Mouse (Mus musculus) heart, embryonic 14.5 days (tissue): ENCODE measurements at regions not wholly inside any gene's neighbourhood (a gene's known extent, or its start where the extent isn't known, plus 50 kb on each side); places are given as distances from the start of the nearest gene placed in this dataset.

ENCODE experiments used
- ATAC-seq: fragments of 200-750 bp; cut with Nextera tagmentation; 2 replicates; pipeline ENCODE4 v1.8.0; 2017; ENCODE audit warnings: low read depth, moderate TSS enrichment; ENCODE audit not compliant: insufficient number of reproducible peaks, insufficient read depth, low FRiP score
- H3K27ac ChIP-seq, 2 experiments: fragments of 200-500 bp in 1 of 2; fragments of 300-500 bp in 1 of 2; sonication (generic) in 1 of 2; replicated peaks in 1 of 2; 2 replicates each; pipeline ENCODE4 v1.5.1; 2012 to 2014; ENCODE audit warnings: low read depth in 2 of 2, low read length in 2 of 2, control low read depth in 1 of 2, mild to moderate bottlenecking in 1 of 2, mixed read lengths in 1 of 2; ENCODE audit not compliant: control insufficient read depth in 1 of 2, insufficient read depth in 1 of 2
- H3K27me3 ChIP-seq: fragments of 300-500 bp; sonication (generic); 2 replicates; pipeline ENCODE4 v1.6.1; 2014; ENCODE audit warnings: mild to moderate bottlenecking, low read length, control low read depth; ENCODE audit not compliant: control insufficient read depth, insufficient read depth
- H3K36me3 ChIP-seq: fragments of 300-500 bp; sonication (generic); 2 replicates; pipeline ENCODE4 v1.6.1; 2014; ENCODE audit warnings: mild to moderate bottlenecking, control low read depth, low read length, mixed read lengths; ENCODE audit not compliant: control insufficient read depth, insufficient read depth
- H3K4me1 ChIP-seq, 2 experiments: fragments of 200-500 bp in 1 of 2; fragments of 300-500 bp in 1 of 2; sonication (generic) in 1 of 2; 2 replicates each; pipeline ENCODE4 v1.6.1; 2012 to 2014; ENCODE audit warnings: low read length in 2 of 2, control low read depth in 1 of 2, mixed read lengths in 1 of 2; ENCODE audit not compliant: control insufficient read depth in 2 of 2, insufficient read depth in 2 of 2
- H3K4me2 ChIP-seq: fragments of 300-500 bp; sonication (generic); 2 replicates; pipeline ENCODE4 v1.6.1; 2014; ENCODE audit warnings: mild to moderate bottlenecking, low read length
- H3K4me3 ChIP-seq, 2 experiments: fragments of 200-500 bp in 1 of 2; fragments of 300-500 bp in 1 of 2; sonication (generic) in 1 of 2; 2 replicates each; pipeline ENCODE4 v1.5.1; 2012 to 2014; ENCODE audit warnings: low read length in 2 of 2, mild to moderate bottlenecking in 2 of 2, control low read depth in 1 of 2, low read depth in 1 of 2, moderate library complexity in 1 of 2; ENCODE audit not compliant: control insufficient read depth in 1 of 2, insufficient read depth in 1 of 2
- H3K9ac ChIP-seq: fragments of 300-500 bp; sonication (generic); 2 replicates; pipeline ENCODE4 v1.6.1; 2014; ENCODE audit warnings: mild to moderate bottlenecking, low read length
- H3K9me3 ChIP-seq: fragments of 300-500 bp; sonication (generic); 2 replicates; pipeline ENCODE4 v1.6.1; 2016; ENCODE audit warnings: low read length, control low read depth; ENCODE audit not compliant: control insufficient read depth
- WGBS: fragments of 180-500 bp; shearing (Covaris S2); extraction: QIAGEN DNeasy Blood & Tissue Kit; methylation state at CpG from one replicate; pipeline ENCODE4 v1.1.7; 2014; 5-methylcytosine and 5-hydroxymethylcytosine counted together

DNA sequence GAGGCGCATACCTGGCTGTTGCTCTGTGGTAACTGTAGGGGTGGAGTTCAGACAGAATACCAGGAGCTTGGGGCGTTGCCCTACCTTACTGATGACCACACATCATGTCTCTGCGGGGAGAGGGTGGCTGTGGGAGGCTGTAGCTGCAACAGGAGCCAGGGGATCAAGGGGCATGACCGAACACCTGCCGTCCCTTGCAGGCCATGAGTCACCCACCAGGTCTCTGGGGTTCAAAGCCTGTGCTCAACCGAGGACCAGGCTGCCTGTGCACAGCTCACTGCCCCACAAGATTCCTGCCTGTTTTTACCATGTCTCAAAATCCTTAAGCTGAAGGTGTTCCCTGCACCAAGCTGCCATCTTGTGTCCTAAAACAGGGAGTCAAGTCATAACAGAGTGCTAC, 272.4 kb upstream of the Far2 start:
- Histone ChIP-seq H3K4me1 (peaks cover 3 to 5% of the 10 kb centered on the region in 2 experiments; a peak in 2 of 4 replicates), H3K36me3 (no peaks in the 10 kb centered on the region), H3K9me3 (no peaks in the 10 kb centered on the region), H3K4me2 (no peak overlapping the region), H3K4me3 (no peak overlapping the region), H3K27me3 (no peaks in the 10 kb centered on the region), H3K27ac (no peak overlapping the region), H3K9ac (no peak overlapping the region)
- WGBS = 85% methylated on average over 6 of the region's 6 CpGs
- no peak for ATAC-seq

GRCm38 (mm10) chr6:147779466-147779865, 267.6 kb upstream of the Far2 start:
- 78% methylated on average over 1 of the region's 1 CpGs for WGBS
- no peaks in the 10 kb centered on the region for H3K27me3 ChIP-seq
- no peak for ATAC-seq
- no peak overlapping the region for H3K4me3 ChIP-seq
- H3K36me3 ChIP-seq = no peaks in the 10 kb centered on the region
- H3K9ac ChIP-seq = no peak overlapping the region
- no peaks in the 10 kb centered on the region for H3K9me3 ChIP-seq
- H3K27ac ChIP-seq = no peak overlapping the region
- H3K4me2 ChIP-seq = no peak overlapping the region
- H3K4me1 ChIP-seq = no peaks in the 10 kb centered on the region

- no peak overlapping the region for H3K4me2 ChIP-seq
- H3K9ac ChIP-seq = no peak overlapping the region
- ATAC-seq = no peak
- H3K4me1 ChIP-seq = no peaks in the 10 kb centered on the region
- no peaks in the 10 kb centered on the region for H3K27me3 ChIP-seq
- H3K36me3 ChIP-seq = no peaks in the 10 kb centered on the region
- no peak overlapping the region for H3K27ac ChIP-seq
- WGBS = 77% methylated on average over 2 of the region's 2 CpGs
- no peak overlapping the region for H3K4me3 ChIP-seq
- H3K9me3 ChIP-seq = no peaks in the 10 kb centered on the region
These were observed 262.8 kb upstream of the Far2 start for GRCm38 (mm10) chr6:147784249-147784648.

- H3K4me3 ChIP-seq = no peak overlapping the region
- H3K9me3 ChIP-seq = no peaks in the 10 kb centered on the region
- H3K27me3 ChIP-seq = no peaks in the 10 kb centered on the region
- no peak overlapping the region for H3K27ac ChIP-seq
- ATAC-seq = no peak
- no peak overlapping the region for H3K4me2 ChIP-seq
- H3K36me3 ChIP-seq = no peaks in the 10 kb centered on the region
- H3K4me1 ChIP-seq = no peaks in the 10 kb centered on the region
- no peak overlapping the region for H3K9ac ChIP-seq
- WGBS = 76% methylated on average over 6 of the region's 6 CpGs
These were observed 262.2 kb upstream of the Far2 start for GRCm38 (mm10) chr6:147784854-147785253.

DNA sequence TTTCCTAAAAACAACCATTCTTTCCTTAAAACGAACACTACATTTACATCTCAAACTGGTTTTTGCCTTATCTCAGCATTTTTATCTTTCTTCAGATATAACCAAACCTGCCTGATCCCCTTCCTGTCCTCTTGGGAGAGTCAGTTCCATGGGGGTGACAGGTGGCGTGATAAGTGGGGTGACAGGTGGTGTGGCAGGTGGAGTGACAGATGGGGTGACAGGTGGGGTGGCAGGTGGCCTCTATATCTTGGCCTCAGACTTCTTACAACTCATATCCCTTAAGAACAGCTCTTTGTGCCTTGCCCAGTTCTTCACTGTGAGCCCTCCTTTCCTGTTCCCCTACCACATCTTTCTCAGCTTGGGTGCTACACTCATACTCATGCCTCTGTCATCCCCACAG, 259.0 kb upstream of the Far2 start:
- Histone ChIP-seq H3K4me1 (no peaks in the 10 kb centered on the region), H3K9ac (no peak overlapping the region), H3K4me2 (no peak overlapping the region), H3K4me3 (no peak overlapping the region), H3K27me3 (no peaks in the 10 kb centered on the region), H3K27ac (no peak overlapping the region), H3K36me3 (no peaks in the 10 kb centered on the region), H3K9me3 (no peaks in the 10 kb centered on the region)
- 68% methylated on average over 2 of the region's 2 CpGs for WGBS
- ATAC-seq = no peak

DNA sequence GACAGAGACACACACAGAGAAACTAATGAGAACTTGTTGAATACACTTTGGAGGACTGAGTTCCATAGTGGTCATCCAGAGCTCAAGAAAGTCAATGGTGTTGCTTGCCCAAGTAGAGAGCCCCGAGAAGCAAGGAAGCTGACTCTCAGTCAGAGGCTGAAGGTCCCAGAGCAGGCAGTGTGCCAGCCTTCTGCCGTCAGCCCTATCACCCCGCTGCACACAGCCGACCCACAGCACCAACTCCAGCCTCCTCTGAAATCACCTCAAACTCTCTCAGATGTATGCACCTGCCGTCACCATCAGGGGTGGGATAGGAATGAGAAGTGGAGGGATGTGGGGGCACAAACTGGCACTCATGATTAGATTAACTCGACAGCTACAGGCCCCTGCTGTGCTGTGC, 257.9 kb upstream of the Far2 start:
- Histone ChIP-seq H3K4me1 (no peaks in the 10 kb centered on the region), H3K9me3 (no peaks in the 10 kb centered on the region), H3K9ac (no peak overlapping the region), H3K27me3 (no peaks in the 10 kb centered on the region), H3K4me2 (no peak overlapping the region), H3K27ac (no peak overlapping the region), H3K4me3 (no peak overlapping the region), H3K36me3 (no peaks in the 10 kb centered on the region)
- 43% methylated on average over 6 of the region's 6 CpGs for WGBS
- ATAC-seq = no peak

DNA sequence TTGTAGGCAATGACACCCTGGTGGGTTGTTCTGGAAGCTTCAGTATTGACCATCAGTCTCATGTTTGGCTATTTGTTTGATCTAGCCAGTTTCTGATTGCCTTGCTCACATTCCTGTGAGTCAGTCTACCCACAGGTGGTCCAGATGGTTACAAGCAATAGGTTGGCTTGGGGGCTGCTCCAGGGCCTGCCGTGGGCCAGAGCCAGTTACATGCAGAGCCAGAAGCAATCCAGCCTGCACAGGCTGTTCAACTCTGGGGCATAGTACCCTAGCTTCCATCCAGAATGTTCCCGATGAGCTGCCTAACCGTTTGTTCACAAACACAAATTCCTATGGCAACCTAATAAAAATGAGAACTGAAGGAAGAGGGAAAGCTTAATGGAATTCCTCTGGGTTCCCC, 253.2 kb upstream of the Far2 start:
- no peak overlapping the region for H3K4me3 ChIP-seq
- H3K27me3 ChIP-seq = no peaks in the 10 kb centered on the region
- H3K4me1 ChIP-seq = no peaks in the 10 kb centered on the region
- 75% methylated on average over 3 of the region's 3 CpGs for WGBS
- no peak overlapping the region for H3K27ac ChIP-seq
- no peaks in the 10 kb centered on the region for H3K36me3 ChIP-seq
- no peak overlapping the region for H3K9ac ChIP-seq
- H3K4me2 ChIP-seq = no peak overlapping the region
- H3K9me3 ChIP-seq = no peaks in the 10 kb centered on the region
- no peak for ATAC-seq

GRCm38 (mm10) chr6:147794351-147794750, 252.7 kb upstream of the Far2 start:
- no peaks in the 10 kb centered on the region for H3K9me3 ChIP-seq
- H3K27ac ChIP-seq = no peak overlapping the region
- H3K36me3 ChIP-seq = no peaks in the 10 kb centered on the region
- H3K4me3 ChIP-seq = no peak overlapping the region
- no peaks in the 10 kb centered on the region for H3K27me3 ChIP-seq
- 71% methylated on average over 4 of the region's 4 CpGs for WGBS
- no peaks in the 10 kb centered on the region for H3K4me1 ChIP-seq
- no peak for ATAC-seq
- H3K9ac ChIP-seq = no peak overlapping the region
- H3K4me2 ChIP-seq = no peak overlapping the region
